Mouse (Mus musculus): ENCODE measurements around the gene Rimklb.

GRCm38 (mm10) chr6:122490929-122491512, 7.5 kb downstream of the Rimklb start:
- TF ChIP-seq GATA1 (IDR thresholded peaks at IDR 0.05; ENCODE audit: borderline replicate concordance, low read length) (no peak), FLI1 (IDR thresholded peaks at IDR 0.05; ENCODE audit: low read length) (no peak)
